Mouse (Mus musculus): ENCODE data around the gene Trip12.

GRCm38 (mm10) chr1:84817596-84817995 is 22.7 kb downstream of the Trip12 start:
- no peak for TF ChIP-seq CTCF (IDR thresholded peaks at IDR 0.05; ENCODE audit: low read depth, low read length)
- TF ChIP-seq POLR2A (IDR thresholded peaks at IDR 0.05; ENCODE audit: borderline replicate concordance, low read depth, low read length): no peak

All from bone marrow macrophage, adult 2 months (primary cell).